Mouse (Mus musculus) embryonic facial prominence, embryonic 10.5 days (tissue): ENCODE results near the gene Rnf180. TPM values are rescaled to one million over a fixed set of nuclear protein-coding genes. Genes with fewer than 3 reads are reported as not detected.

Experiments
- DNase-seq: peaks from one replicate; pipeline ENCODE4 v3.0.0-alpha.2; 2017; ENCODE audit warnings: low spot score
- H3K27ac ChIP-seq: fragments of 300-500 bp; sonication (generic); replicated peaks from 2 replicates; pipeline ENCODE4 v1.5.1; 2016; ENCODE audit warnings: mild to moderate bottlenecking
- H3K27me3 ChIP-seq: fragments of 300-500 bp; sonication (generic); replicated peaks from 2 replicates; pipeline ENCODE4 v1.6.1; 2016; ENCODE audit warnings: low read depth, mild to moderate bottlenecking; ENCODE audit not compliant: poor library complexity, severe bottlenecking
- H3K36me3 ChIP-seq: fragments of 300-500 bp; sonication (generic); replicated peaks from 2 replicates; pipeline ENCODE4 v1.6.1; 2016; ENCODE audit warnings: mild to moderate bottlenecking, moderate library complexity
- H3K4me1 ChIP-seq: fragments of 300-500 bp; sonication (generic); 2 replicates; pipeline ENCODE4 v1.6.1; 2016
- H3K4me3 ChIP-seq: fragments of 300-500 bp; sonication (generic); 2 replicates; pipeline ENCODE4 v1.5.1; 2016; ENCODE audit warnings: mild to moderate bottlenecking, moderate library complexity
- H3K9me3 ChIP-seq: fragments of 300-500 bp; sonication (generic); 2 replicates; pipeline ENCODE4 v1.6.1; 2016; ENCODE audit warnings: mild to moderate bottlenecking
- WGBS: fragments of 180-500 bp; shearing (Covaris S2); methylation state at CpG from one replicate; pipeline ENCODE4 v1.1.7; 2016; 5-methylcytosine and 5-hydroxymethylcytosine counted together
- polyA plus RNA-seq: library from polyadenylated mRNA; unstranded; fragments of >200 nt; fragmentation: Nextera tagmentation; extraction: Ambion mirVana; gene quantifications from 2 replicates; pipeline ENCODE4 v1.2.1, GENCODE M21; 2016

The Rnf180 gene
- polyA plus RNA-seq, 1 experiment from 2014 or later, result 7.0 TPM

GRCm38 (mm10) chr13:105153955-105154354 is 140.7 kb downstream of the Rnf180 start:
- Histone ChIP-seq H3K27me3 (no peaks in the 10 kb centered on the region), H3K27ac (no peak overlapping the region), H3K9me3 (no peaks in the 10 kb centered on the region), H3K4me3 (no peak overlapping the region), H3K4me1 (no peaks in the 10 kb centered on the region), H3K36me3 (no peaks in the 10 kb centered on the region)
- 58% methylated on average over 4 of the region's 4 CpGs for WGBS
- peak; percentile 22 for DNase-seq

GRCm38 (mm10) chr13:105150006-105150405 is 144.6 kb downstream of the Rnf180 start:
- no peak overlapping the region for H3K4me3 ChIP-seq
- H3K27ac ChIP-seq, result no peak overlapping the region
- 85% methylated on average over 3 of the region's 3 CpGs for WGBS
- H3K27me3 ChIP-seq, result no peaks in the 10 kb centered on the region
- peaks cover 9% of the 10 kb centered on the region; the same call in 1 of the 2 replicates for H3K4me1 ChIP-seq
- no peak for DNase-seq
- H3K36me3 ChIP-seq, result no peaks in the 10 kb centered on the region
- no peaks in the 10 kb centered on the region for H3K9me3 ChIP-seq

GRCm38 (mm10) chr13:105147795-105148418 is 146.7 kb downstream of the Rnf180 start:
- DNase-seq, result peak; percentile 17
- no peaks in the 10 kb centered on the region for H3K9me3 ChIP-seq
- no peaks in the 10 kb centered on the region for H3K27me3 ChIP-seq
- 52% methylated on average over 4 of the region's 4 CpGs for WGBS
- no peak overlapping the region for H3K4me3 ChIP-seq
- no peak overlapping the region for H3K27ac ChIP-seq
- peaks cover 9% of the 10 kb centered on the region; the same call in 1 of the 2 replicates for H3K4me1 ChIP-seq
- no peaks in the 10 kb centered on the region for H3K36me3 ChIP-seq

GRCm38 (mm10) chr13:105146827-105147226 is 147.8 kb downstream of the Rnf180 start:
- Histone ChIP-seq H3K9me3 (no peaks in the 10 kb centered on the region), H3K36me3 (no peaks in the 10 kb centered on the region), H3K27me3 (no peaks in the 10 kb centered on the region), H3K27ac (no peak overlapping the region), H3K4me3 (no peak overlapping the region), H3K4me1 (peaks cover 9% of the 10 kb centered on the region; the same call in 1 of the 2 replicates)
- peak; percentile 42 for DNase-seq
- WGBS, result 28% methylated on average over 1 of the region's 1 CpGs

GRCm38 (mm10) chr13:105139881-105140280 is 154.7 kb downstream of the Rnf180 start:
- H3K4me3 ChIP-seq, result no peak overlapping the region
- whole genome bisulfite sequencing, result 84% methylated on average over 4 of the region's 4 CpGs

GRCm38 (mm10) chr13:105134397-105134796 is 160.2 kb downstream of the Rnf180 start:
- no peak overlapping the region for H3K27ac ChIP-seq
- no peak for DNase-seq
- H3K27me3 ChIP-seq, result no peaks in the 10 kb centered on the region
- H3K4me3 ChIP-seq, result no peak overlapping the region
- H3K4me1 ChIP-seq, result no peaks in the 10 kb centered on the region
- H3K36me3 ChIP-seq, result no peaks in the 10 kb centered on the region
- 75% methylated on average over 5 of the region's 5 CpGs for WGBS
- no peaks in the 10 kb centered on the region for H3K9me3 ChIP-seq

More at GRCm38 (mm10) chr13:105139881-105140280, 154.7 kb downstream of the Rnf180 start:
- Histone ChIP-seq H3K36me3 (no peaks in the 10 kb centered on the region), H3K27me3 (no peaks in the 10 kb centered on the region), H3K27ac (no peak overlapping the region), H3K9me3 (no peaks in the 10 kb centered on the region), H3K4me1 (no peaks in the 10 kb centered on the region)
- no peak for DNase-seq

GRCm38 (mm10) chr13:105132776-105133175 is 161.8 kb downstream of the Rnf180 start:
- H3K36me3 ChIP-seq, result no peaks in the 10 kb centered on the region
- DNase-seq, result no peak
- no peak overlapping the region for H3K27ac ChIP-seq
- no peaks in the 10 kb centered on the region for H3K27me3 ChIP-seq
- no peaks in the 10 kb centered on the region for H3K9me3 ChIP-seq
- H3K4me3 ChIP-seq, result no peak overlapping the region
- H3K4me1 ChIP-seq, result no peaks in the 10 kb centered on the region
- 84% methylated on average over 2 of the region's 2 CpGs for WGBS

GRCm38 (mm10) chr13:105132370-105132769 is 162.2 kb downstream of the Rnf180 start:
- Histone ChIP-seq H3K27me3 (no peaks in the 10 kb centered on the region), H3K4me3 (no peak overlapping the region), H3K9me3 (no peaks in the 10 kb centered on the region), H3K27ac (no peak overlapping the region), H3K4me1 (no peaks in the 10 kb centered on the region), H3K36me3 (no peaks in the 10 kb centered on the region)
- no peak for DNase-seq
- 74% methylated on average over 6 of the region's 6 CpGs for WGBS

GRCm38 (mm10) chr13:105130080-105130479 is 164.5 kb downstream of the Rnf180 start:
- H3K4me3 ChIP-seq, result no peak overlapping the region
- WGBS, result 79% methylated on average over 6 of the region's 6 CpGs

GRCm38 (mm10) chr13:105122092-105122491 is 172.5 kb downstream of the Rnf180 start:
- WGBS, result 90% methylated on average over 3 of the region's 3 CpGs
- H3K27me3 ChIP-seq, result no peaks in the 10 kb centered on the region
- H3K9me3 ChIP-seq, result no peaks in the 10 kb centered on the region
- H3K36me3 ChIP-seq, result no peaks in the 10 kb centered on the region
- H3K27ac ChIP-seq, result no peak overlapping the region
- no peak for DNase-seq
- no peak overlapping the region for H3K4me3 ChIP-seq
- H3K4me1 ChIP-seq, result no peaks in the 10 kb centered on the region

More at GRCm38 (mm10) chr13:105130080-105130479, 164.5 kb downstream of the Rnf180 start:
- no peak for DNase-seq
- H3K4me1 ChIP-seq, result no peaks in the 10 kb centered on the region
- no peak overlapping the region for H3K27ac ChIP-seq
- H3K9me3 ChIP-seq, result no peaks in the 10 kb centered on the region
- no peaks in the 10 kb centered on the region for H3K27me3 ChIP-seq
- H3K36me3 ChIP-seq, result no peaks in the 10 kb centered on the region

- Histone ChIP-seq H3K4me3 (no peak overlapping the region), H3K36me3 (no peaks in the 10 kb centered on the region), H3K4me1 (no peaks in the 10 kb centered on the region), H3K27me3 (no peaks in the 10 kb centered on the region), H3K9me3 (no peaks in the 10 kb centered on the region), H3K27ac (no peak overlapping the region)
- no peak for DNase-seq
These were observed 173.0 kb downstream of the Rnf180 start for GRCm38 (mm10) chr13:105121617-105122016.

GRCm38 (mm10) chr13:105111599-105111998 is 183.0 kb downstream of the Rnf180 start:
- H3K9me3 ChIP-seq, result no peaks in the 10 kb centered on the region
- no peaks in the 10 kb centered on the region for H3K27me3 ChIP-seq
- no peaks in the 10 kb centered on the region for H3K4me1 ChIP-seq
- DNase-seq, result no peak
- H3K27ac ChIP-seq, result no peak overlapping the region
- H3K36me3 ChIP-seq, result no peaks in the 10 kb centered on the region
- H3K4me3 ChIP-seq, result no peak overlapping the region
- 93% methylated on average over 6 of the region's 6 CpGs for WGBS

GRCm38 (mm10) chr13:105104385-105104784 is 190.2 kb downstream of the Rnf180 start:
- WGBS, result 71% methylated on average over 2 of the region's 2 CpGs
- H3K27ac ChIP-seq, result no peak overlapping the region
- no peak for DNase-seq
- H3K36me3 ChIP-seq, result no peaks in the 10 kb centered on the region
- H3K4me3 ChIP-seq, result no peak overlapping the region
- no peaks in the 10 kb centered on the region for H3K9me3 ChIP-seq
- H3K27me3 ChIP-seq, result no peaks in the 10 kb centered on the region
- no peaks in the 10 kb centered on the region for H3K4me1 ChIP-seq
